In the genomic region with DNA sequence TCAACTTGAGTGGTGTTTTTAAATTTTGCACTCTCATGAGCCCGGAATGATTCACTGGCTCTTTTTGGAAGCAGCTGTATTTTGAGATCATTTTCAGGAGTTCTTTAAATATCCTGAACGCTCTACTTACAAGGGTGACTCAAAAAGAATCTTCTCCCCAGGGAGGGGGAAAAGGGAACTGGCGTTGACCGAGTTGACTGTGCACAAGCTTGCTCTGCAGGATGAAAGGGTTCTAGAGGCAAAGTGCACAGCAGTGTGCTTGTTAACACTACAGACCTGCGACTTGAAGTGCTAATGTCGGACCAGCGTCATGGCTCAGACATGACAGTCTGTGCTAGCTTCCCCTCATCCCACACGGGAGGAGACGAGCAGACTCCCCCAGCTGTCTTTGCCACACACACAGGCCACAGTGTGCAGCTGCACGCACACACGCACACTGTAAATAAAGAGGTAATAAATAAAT, we compare ENCODE assay signal across 10 mouse cellular contexts. TPM values are rescaled to one million over a fixed set of nuclear protein-coding genes. Genes with fewer than 3 reads are reported as not detected.
DNase-seq lines count a peak whose midpoint lies in the region; ATAC-seq and TF ChIP-seq lines count a peak whose summit lies in the region.
"Had no signal": no experiment of that assay in that cellular context is flagged by ENCODE, and none has a peak within 500 bp of the region (broad histone marks: within the 10 kb centered on the region; RNA-seq: fewer than 3 reads in every experiment).

No protein-coding gene starts in this region.

- H3K27ac ChIP-seq in kidney, adult 2 months (ENCODE audit: insufficient read depth, low read depth, low read length) = no peak overlapping the region
- H3K27ac ChIP-seq in heart, embryonic 11.5 days (ENCODE audit: low read depth, low read length) = 0 out of 2 replicates have a peak overlapping the region, but pooled peaks have one; percentile 22
- H3K27ac ChIP-seq in liver, postnatal 0 days (ENCODE audit: low read depth) = no peak overlapping the region
- H3K27ac ChIP-seq: limb, embryonic 12.5 days had no signal

- H3K9me3 ChIP-seq in heart, embryonic 11.5 days (replicated peaks; ENCODE audit: control insufficient read depth, low read length) = no peaks in the 10 kb centered on the region
- no peaks in the 10 kb centered on the region for H3K9me3 ChIP-seq in liver, postnatal 0 days (ENCODE audit: low read length)
- H3K9me3 ChIP-seq: limb, embryonic 12.5 days had no signal

- H3K36me3 ChIP-seq in kidney, adult 2 months (ENCODE audit: control insufficient read depth, insufficient read depth, low read length) = no peaks in the 10 kb centered on the region
- no peaks in the 10 kb centered on the region for H3K36me3 ChIP-seq in heart, embryonic 11.5 days (ENCODE audit: control insufficient read depth, insufficient read depth, low read length)
- H3K36me3 ChIP-seq in liver, postnatal 0 days (replicated peaks; ENCODE audit: insufficient read depth, low read length) = no peaks in the 10 kb centered on the region
- H3K36me3 ChIP-seq: limb, embryonic 12.5 days had no signal

- H3K9ac ChIP-seq in heart, embryonic 11.5 days (ENCODE audit: low read depth, low read length) = no peak overlapping the region
- H3K9ac ChIP-seq in liver, postnatal 0 days (replicated peaks) = no peak overlapping the region
- H3K9ac ChIP-seq: limb, embryonic 12.5 days had no signal

- H3K4me1 ChIP-seq in kidney, adult 2 months (ENCODE audit: control insufficient read depth, insufficient read depth, low read length) = no peaks in the 10 kb centered on the region
- peaks cover 3% of the 10 kb centered on the region; the same call in 1 of the 2 replicates for H3K4me1 ChIP-seq in heart, embryonic 11.5 days (ENCODE audit: control insufficient read depth, insufficient read depth, low read length)
- H3K4me1 ChIP-seq in liver, postnatal 0 days (ENCODE audit: insufficient read depth) = no peaks in the 10 kb centered on the region
- H3K4me1 ChIP-seq: limb, embryonic 12.5 days had no signal

- TF ChIP-seq CTCF in kidney, adult 2 months (conservative IDR thresholded peaks at IDR 0.05; ENCODE audit: insufficient read depth, insufficient read length, low read depth, low read length) = no peak
- no peak for TF ChIP-seq CTCF in liver, postnatal 0 days (IDR thresholded peaks at IDR 0.05; ENCODE audit: low read depth)

- TF ChIP-seq POLR2A in kidney, adult 2 months (IDR thresholded peaks at IDR 0.05; ENCODE audit: low read depth, low read length) = no peak

- ATAC-seq in heart, embryonic 11.5 days (replicated peaks; ENCODE audit: insufficient number of reproducible peaks, low FRiP score, low TSS enrichment) = no peak
- ATAC-seq in liver, postnatal 0 days = no peak

- 56% methylated on average over 11 of the region's 11 CpGs for WGBS in kidney, adult 2 months
- WGBS in heart, embryonic 11.5 days (ENCODE audit: insufficient replicate concordance) = 39% methylated on average over 11 of the region's 11 CpGs
- 59% methylated on average over 11 of the region's 11 CpGs for WGBS in liver, postnatal 0 days (ENCODE audit: insufficient replicate concordance)

- H3K4me3 ChIP-seq in kidney, adult 2 months (ENCODE audit: insufficient read depth, low read depth, low read length) = no peak overlapping the region
- no peak overlapping the region for H3K4me3 ChIP-seq in heart, embryonic 11.5 days (ENCODE audit: low read depth, low read length)
- no peak overlapping the region for H3K4me3 ChIP-seq in liver, postnatal 0 days (ENCODE audit: low read depth, low read length)
- H3K4me3 ChIP-seq: limb, embryonic 12.5 days had no signal

- no peaks in the 10 kb centered on the region for H3K27me3 ChIP-seq in kidney, adult 2 months (replicated peaks; ENCODE audit: control insufficient read depth, insufficient read depth, low read length)
- no peaks in the 10 kb centered on the region for H3K27me3 ChIP-seq in heart, embryonic 11.5 days (ENCODE audit: control insufficient read depth, insufficient read depth, low read length)
- no peaks in the 10 kb centered on the region for H3K27me3 ChIP-seq in liver, postnatal 0 days (ENCODE audit: insufficient read depth, low read length)
- H3K27me3 ChIP-seq: limb, embryonic 12.5 days had no signal

- TF ChIP-seq EP300 in liver, postnatal 0 days (IDR thresholded peaks at IDR 0.05; ENCODE audit: low read depth) = no peak

- peak; percentile 8 for DNase-seq in kidney, adult 2 months
- no peak for DNase-seq in kidney, postnatal 25 days
- DNase-seq in adrenal gland, postnatal 14 days = peak; percentile 42
- DNase-seq in right cerebral cortex, adult 18-20 months = peak; percentile 62
- no peak for DNase-seq in embryo, embryonic 10 days (ENCODE audit: low spot score)
- no peak for DNase-seq in lung, postnatal 14 days
- DNase-seq in liver, postnatal 0 days = no peak
- DNase-seq: cerebellum, adult 8-10 months had no signal

- peak overlapping the region; percentile 11; the same call in 1 of the 2 replicates for H3K4me2 ChIP-seq in heart, embryonic 11.5 days
- H3K4me2 ChIP-seq in liver, postnatal 0 days (ENCODE audit: low read depth, low read length) = no peak overlapping the region
- H3K4me2 ChIP-seq: limb, embryonic 12.5 days had no signal

RNA-seq across cellular contexts. Expression of gene Tmem230, which starts 26.0 kb away (rescaled TPM):
- 42.7 and 57.5 TPM in 2 replicates for polyA plus RNA-seq in kidney, adult 2 months (2012; rRNA removed)
- total RNA-seq in adrenal gland, postnatal 14 days (2021) = 32.8 and 34.8 TPM in 2 replicates
- 42.1 and 44.2 TPM in 2 replicates for polyA plus RNA-seq in heart, embryonic 11.5 days (2014; fragmentation: Nextera tagmentation; extraction: Ambion mirVana)
- polyA plus RNA-seq in liver, postnatal 0 days (2015; fragmentation: Nextera tagmentation; extraction: Ambion mirVana) = 19.1 and 20.9 TPM in 2 replicates

RNA-seq across cellular contexts. Expression of gene Pcna, which starts 31.5 kb away (rescaled TPM):
- polyA plus RNA-seq in kidney, adult 2 months (2012; rRNA removed) = 35.9 and 38.2 TPM in 2 replicates
- 116 and 132 TPM in 2 replicates for total RNA-seq in adrenal gland, postnatal 14 days (2021)
- polyA plus RNA-seq in heart, embryonic 11.5 days (2014; fragmentation: Nextera tagmentation; extraction: Ambion mirVana) = 209 and 212 TPM in 2 replicates
- 148 and 158 TPM in 2 replicates for polyA plus RNA-seq in liver, postnatal 0 days (2015; fragmentation: Nextera tagmentation; extraction: Ambion mirVana)

RNA-seq across cellular contexts. Expression of gene Cds2, which starts 41.3 kb away (rescaled TPM):
- 47.3 and 48.1 TPM in 2 replicates for polyA plus RNA-seq in kidney, adult 2 months (2012; rRNA removed)
- 61.1 and 62.8 TPM in 2 replicates for total RNA-seq in adrenal gland, postnatal 14 days (2021)
- 13.0 and 18.5 TPM in 2 replicates for polyA plus RNA-seq in heart, embryonic 11.5 days (2014; fragmentation: Nextera tagmentation; extraction: Ambion mirVana)
- polyA plus RNA-seq in liver, postnatal 0 days (2015; fragmentation: Nextera tagmentation; extraction: Ambion mirVana) = 7.9 and 10.5 TPM in 2 replicates

Comparison
In these comparisons a context has a peak if more than half of its experiments do, and no peak if none do; other contexts are left out.
1. DNase-seq: peak in kidney, adult 2 months (single experiment), adrenal gland, postnatal 14 days (single experiment) and right cerebral cortex, adult 18-20 months (single experiment); none in kidney, postnatal 25 days (0 of 2), embryo, embryonic 10 days (single experiment), lung, postnatal 14 days (single experiment) and liver, postnatal 0 days (single experiment).